Mouse (Mus musculus): ENCODE data around the gene Hnrnph1. TPM values are rescaled to one million over a fixed set of nuclear protein-coding genes. Genes with fewer than 3 reads are reported as not detected.

Hnrnph1 gene
- polyA plus RNA-seq (2017; shearing (Covaris generic)) = 100 to 1,000 TPM; 206 to 237 TPM

GRCm38 (mm10) chr11:50376911-50377891, at the start of gene Hnrnph1:
Gene Hnrnph1, plus strand, starts transcription at chr11:50376990.

GRCm38 (mm10) chr11:50354162-50354561, 22.6 kb upstream of the Hnrnph1 start, which contains the start of gene Cby3:
Gene Cby3, plus strand, starts transcription at chr11:50354462.

GRCm38 (mm10) chr11:50430277-50431133, 53.7 kb downstream of the Hnrnph1 start, which contains the start of gene Rufy1:
Gene Rufy1, minus strand, starts transcription at chr11:50431125.

Other genes starting within 250 kb of the Hnrnph1 start
- gene Tbc1d9b, start 245.6 kb upstream of the Hnrnph1 start, polyA plus RNA-seq (2017; shearing (Covaris generic)) = 10 to 100 TPM; 64.3 to 82.5 TPM
- gene Mrnip, start 202.5 kb upstream of the Hnrnph1 start, polyA plus RNA-seq (2017; shearing (Covaris generic)) = 1 to 10 TPM; 4.5 to 5.0 TPM
- 100 to 1,000 TPM; 381 TPM for gene Sqstm1, start 166.2 kb upstream of the Hnrnph1 start, polyA plus RNA-seq (2017; shearing (Covaris generic))
- 10 to 100 TPM; 18.8 to 23.6 TPM for gene Mgat4b, start 166.1 kb upstream of the Hnrnph1 start, polyA plus RNA-seq (2017; shearing (Covaris generic))
- 1 to 10 TPM in 1 of 2 experiments, under 1 TPM in 1; 0.64 to 3.0 TPM for gene Ltc4s, start 138.4 kb upstream of the Hnrnph1 start, polyA plus RNA-seq (2017; shearing (Covaris generic))
- gene Maml1, start 84.7 kb upstream of the Hnrnph1 start, polyA plus RNA-seq (2017; shearing (Covaris generic)) = 1 to 10 TPM; 3.3 to 3.8 TPM
- gene Canx, start 51.3 kb upstream of the Hnrnph1 start, polyA plus RNA-seq (2017; shearing (Covaris generic)) = 100 to 1,000 TPM; 158 to 185 TPM
- under 1 TPM; 0.46 to 0.55 TPM for gene Cby3, start 22.5 kb upstream of the Hnrnph1 start, polyA plus RNA-seq (2017; shearing (Covaris generic))
- 10 to 100 TPM; 33.3 to 36.2 TPM for gene Rufy1, start 54.1 kb downstream of the Hnrnph1 start, polyA plus RNA-seq (2017; shearing (Covaris generic))
- 1 to 10 TPM in 1 of 2 experiments, under 1 TPM in 1; 0.18 to 1.1 TPM for gene Adamts2, start 225.1 kb downstream of the Hnrnph1 start, polyA plus RNA-seq (2017; shearing (Covaris generic))